Mouse (Mus musculus): ENCODE measurements at regions not wholly inside any gene's neighbourhood (a gene's known extent, or its start where the extent isn't known, plus 50 kb on each side); places are given as distances from the start of the nearest gene placed in this dataset.

- no peak for TF ChIP-seq CTCF (IDR thresholded peaks at IDR 0.05; ENCODE audit: borderline replicate concordance, insufficient read depth, low read depth, low read length)
- TF ChIP-seq POLR2A (IDR thresholded peaks at IDR 0.05; ENCODE audit: borderline replicate concordance, insufficient read depth, low read length) = no peak
Measured at GRCm38 (mm10) chr16:29871395-29871794, 192.8 kb upstream of the Hes1 start.

All from cerebellum, adult 2 months (tissue).